Mouse (Mus musculus): Measurements from ENCODE around the gene Lhx5. TPM values are rescaled to one million over a fixed set of nuclear protein-coding genes. Genes with fewer than 3 reads are reported as not detected.
A peak's percentile ranks its signal among the peaks of the same experiment; 100 is the strongest.

The Lhx5 gene
- polyA plus RNA-seq, 1 experiment from 2014 or later: 50.7 TPM

GRCm38 (mm10) chr5:120454756-120455337 lies 23.3 kb downstream of the Lhx5 start:
- Histone ChIP-seq H3K27ac (peak overlapping the region; percentile 71), H3K36me3 (no peaks in the 10 kb centered on the region), H3K9me3 (no peaks in the 10 kb centered on the region), H3K9ac (peak overlapping the region; percentile 56; the same call in 1 of the 2 replicates), H3K4me3 (no peak overlapping the region), H3K27me3 (peaks cover 23% of the 10 kb centered on the region), H3K4me1 (replicated peaks) (peaks cover 13% of the 10 kb centered on the region; the same call in 1 of the 2 replicates), H3K4me2 (peak overlapping the region; percentile 4; the same call in 1 of the 2 replicates)
- ATAC-seq (ENCODE audit: low FRiP score): no peak
- WGBS: 66% methylated on average over 14 of the region's 14 CpGs

DNA sequence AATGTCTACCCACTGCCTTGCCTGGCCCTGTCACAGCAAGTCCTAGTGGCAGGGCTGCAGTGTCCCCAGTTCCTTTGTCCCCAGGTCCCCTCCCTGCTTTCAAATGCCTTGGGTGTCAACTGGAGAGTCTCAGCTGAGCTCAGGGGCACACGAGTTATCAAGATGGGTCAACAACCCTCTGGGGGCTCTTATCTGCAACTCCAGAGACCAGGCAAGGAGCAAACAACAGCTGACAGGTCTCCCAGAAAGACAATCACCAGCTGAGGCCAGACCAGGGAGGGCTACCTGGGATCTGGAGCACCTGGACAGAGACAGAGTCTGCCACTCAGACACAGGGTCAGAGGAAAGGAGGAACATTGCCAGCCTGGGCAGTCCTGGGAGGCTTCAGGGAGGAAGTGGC lies 24.8 kb downstream of the Lhx5 start:
- no peak overlapping the region for H3K27ac ChIP-seq
- no peak for ATAC-seq (ENCODE audit: low FRiP score)
- 40% methylated on average over 1 of the region's 1 CpGs for WGBS
- H3K4me2 ChIP-seq: no peak overlapping the region
- H3K9ac ChIP-seq: no peak overlapping the region
- peaks cover 13% of the 10 kb centered on the region; the same call in 1 of the 2 replicates for H3K4me1 ChIP-seq (replicated peaks)
- peaks cover 23% of the 10 kb centered on the region for H3K27me3 ChIP-seq
- no peaks in the 10 kb centered on the region for H3K36me3 ChIP-seq
- H3K9me3 ChIP-seq: no peaks in the 10 kb centered on the region
- no peak overlapping the region for H3K4me3 ChIP-seq

- Histone ChIP-seq H3K4me1 (replicated peaks) (peaks cover 13% of the 10 kb centered on the region; the same call in 1 of the 2 replicates), H3K27me3 (peaks cover 26% of the 10 kb centered on the region), H3K4me3 (no peak overlapping the region), H3K36me3 (no peaks in the 10 kb centered on the region), H3K9me3 (no peaks in the 10 kb centered on the region), H3K27ac (no peak overlapping the region), H3K9ac (no peak overlapping the region), H3K4me2 (no peak overlapping the region)
- WGBS: 56% methylated on average over 7 of the region's 7 CpGs
- no peak for ATAC-seq (ENCODE audit: low FRiP score)
These were observed 25.5 kb downstream of the Lhx5 start for GRCm38 (mm10) chr5:120456841-120457554.

DNA sequence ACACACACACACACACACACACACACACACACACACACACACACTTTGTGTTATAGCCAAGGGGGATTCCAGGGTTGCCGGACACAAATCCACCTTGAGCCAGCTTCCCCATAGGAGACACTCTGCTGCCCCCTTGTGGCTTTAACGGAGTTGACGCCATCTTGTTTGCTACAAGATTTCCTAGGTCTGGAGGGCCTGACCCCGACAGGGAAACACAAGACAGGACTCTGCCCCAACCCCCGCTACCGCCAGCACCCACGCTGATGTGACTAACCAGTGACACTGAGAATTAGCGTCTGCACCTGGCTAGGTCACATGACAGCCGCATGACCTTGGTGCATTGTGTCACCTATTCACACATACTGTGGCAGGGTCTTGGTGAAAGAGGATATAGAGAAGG lies 26.1 kb downstream of the Lhx5 start:
- Histone ChIP-seq H3K27ac (no peak overlapping the region), H3K27me3 (peaks cover 27% of the 10 kb centered on the region), H3K9me3 (no peaks in the 10 kb centered on the region), H3K4me2 (no peak overlapping the region), H3K9ac (no peak overlapping the region), H3K4me3 (no peak overlapping the region), H3K4me1 (replicated peaks) (peaks cover 13% of the 10 kb centered on the region; the same call in 1 of the 2 replicates), H3K36me3 (no peaks in the 10 kb centered on the region)
- WGBS: 4% methylated on average over 9 of the region's 9 CpGs
- no peak for ATAC-seq (ENCODE audit: low FRiP score)

DNA sequence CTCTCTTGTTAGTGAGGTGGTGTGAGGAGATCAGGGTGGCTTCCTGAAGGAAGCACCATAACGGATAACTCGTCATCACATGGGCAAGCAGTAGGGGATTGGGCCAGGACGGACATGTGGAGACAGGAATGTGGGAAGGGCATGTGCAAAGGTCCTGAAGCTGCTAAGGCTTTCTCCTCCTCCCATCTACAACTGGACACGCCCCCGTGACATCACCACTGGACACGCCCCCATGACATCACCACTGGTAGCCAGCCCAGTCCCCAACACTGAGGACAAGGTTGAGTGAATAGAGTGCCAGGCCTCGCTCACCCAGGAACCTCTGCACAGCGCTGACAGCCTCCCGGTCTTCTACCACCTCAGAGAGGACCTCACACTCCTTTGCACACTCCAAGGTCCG lies 27.6 kb downstream of the Lhx5 start:
- WGBS: 82% methylated on average over 10 of the region's 10 CpGs
- H3K9me3 ChIP-seq: no peaks in the 10 kb centered on the region
- H3K27ac ChIP-seq: no peak overlapping the region
- no peak overlapping the region for H3K9ac ChIP-seq
- H3K27me3 ChIP-seq: peaks cover 32% of the 10 kb centered on the region
- no peaks in the 10 kb centered on the region for H3K36me3 ChIP-seq
- ATAC-seq (ENCODE audit: low FRiP score): no peak
- H3K4me3 ChIP-seq: no peak overlapping the region
- H3K4me2 ChIP-seq: no peak overlapping the region
- peaks cover 10% of the 10 kb centered on the region; the same call in 1 of the 2 replicates for H3K4me1 ChIP-seq (replicated peaks)

DNA sequence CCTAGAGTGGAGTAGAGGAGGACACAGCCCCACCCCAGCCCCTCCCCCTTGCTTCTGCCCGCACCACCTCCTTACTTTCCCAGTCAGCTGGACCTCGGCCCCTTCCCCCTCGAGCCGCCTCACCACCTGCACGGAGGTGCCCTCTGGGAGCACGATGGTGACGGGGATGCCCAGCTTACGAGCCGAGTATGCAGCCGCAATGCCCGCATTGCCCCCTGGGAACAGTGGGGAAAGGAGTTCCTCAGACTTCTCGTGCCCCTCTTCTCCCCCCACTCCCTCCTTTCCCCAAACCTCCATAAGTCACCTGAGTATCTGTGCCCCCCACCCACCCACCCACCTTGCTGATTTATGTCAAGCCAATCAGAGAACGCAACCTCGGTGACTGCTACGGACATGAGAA lies 30.4 kb downstream of the Lhx5 start:
- Histone ChIP-seq H3K27me3 (peaks cover 20% of the 10 kb centered on the region), H3K27ac (no peak overlapping the region), H3K4me1 (replicated peaks) (peaks cover 3% of the 10 kb centered on the region; the same call in 1 of the 2 replicates), H3K4me2 (no peak overlapping the region), H3K36me3 (no peaks in the 10 kb centered on the region), H3K9ac (no peak overlapping the region), H3K9me3 (no peaks in the 10 kb centered on the region), H3K4me3 (no peak overlapping the region)
- no peak for ATAC-seq (ENCODE audit: low FRiP score)
- 74% methylated on average over 14 of the region's 15 CpGs for WGBS

DNA sequence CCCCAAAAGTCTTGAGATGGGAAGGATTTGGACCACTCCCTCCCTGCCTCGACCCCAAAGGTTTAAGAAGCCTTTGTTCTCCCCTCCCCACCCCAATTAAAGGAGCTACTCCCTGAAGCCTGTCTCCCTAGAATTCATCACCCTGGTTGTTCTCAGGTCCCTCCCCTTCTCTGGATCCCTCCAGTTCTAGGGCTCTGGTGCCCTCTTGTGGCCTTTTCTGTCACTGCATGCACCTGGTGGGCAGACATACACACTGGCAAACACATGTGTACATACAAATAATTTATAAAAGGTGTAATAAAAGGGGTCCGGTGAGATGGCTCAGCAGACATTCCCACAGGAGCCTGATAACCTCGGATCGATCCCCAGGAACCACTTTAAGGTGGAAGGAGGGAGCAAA lies 32.8 kb downstream of the Lhx5 start:
- WGBS: 87% methylated on average over 4 of the region's 4 CpGs
- ATAC-seq (ENCODE audit: low FRiP score): no peak
- Histone ChIP-seq H3K9ac (no peak overlapping the region), H3K4me2 (no peak overlapping the region), H3K4me3 (no peak overlapping the region), H3K4me1 (replicated peaks) (peaks cover 6% of the 10 kb centered on the region; the same call in 1 of the 2 replicates), H3K27me3 (peaks cover 18% of the 10 kb centered on the region), H3K9me3 (no peaks in the 10 kb centered on the region), H3K27ac (no peak overlapping the region), H3K36me3 (no peaks in the 10 kb centered on the region)

GRCm38 (mm10) chr5:120465062-120465461 lies 33.6 kb downstream of the Lhx5 start:
- H3K27me3 ChIP-seq: peaks cover 18% of the 10 kb centered on the region
- H3K27ac ChIP-seq: no peak overlapping the region
- H3K4me1 ChIP-seq (replicated peaks): peaks cover 6% of the 10 kb centered on the region; the same call in 1 of the 2 replicates
- ATAC-seq (ENCODE audit: low FRiP score): no peak
- no peaks in the 10 kb centered on the region for H3K9me3 ChIP-seq
- H3K4me2 ChIP-seq: no peak overlapping the region
- no peak overlapping the region for H3K9ac ChIP-seq
- 40% methylated on average over 5 of the region's 5 CpGs for WGBS
- H3K4me3 ChIP-seq: no peak overlapping the region
- no peaks in the 10 kb centered on the region for H3K36me3 ChIP-seq

- Histone ChIP-seq H3K4me1 (replicated peaks) (peaks cover 6% of the 10 kb centered on the region; the same call in 1 of the 2 replicates), H3K36me3 (no peaks in the 10 kb centered on the region), H3K4me2 (no peak overlapping the region), H3K27ac (no peak overlapping the region), H3K4me3 (no peak overlapping the region), H3K27me3 (peaks cover 14% of the 10 kb centered on the region), H3K9me3 (no peaks in the 10 kb centered on the region), H3K9ac (no peak overlapping the region)
- 79% methylated on average over 6 of the region's 6 CpGs for WGBS
- ATAC-seq (ENCODE audit: low FRiP score): no peak
These were observed 34.4 kb downstream of the Lhx5 start for GRCm38 (mm10) chr5:120465860-120466259.

DNA sequence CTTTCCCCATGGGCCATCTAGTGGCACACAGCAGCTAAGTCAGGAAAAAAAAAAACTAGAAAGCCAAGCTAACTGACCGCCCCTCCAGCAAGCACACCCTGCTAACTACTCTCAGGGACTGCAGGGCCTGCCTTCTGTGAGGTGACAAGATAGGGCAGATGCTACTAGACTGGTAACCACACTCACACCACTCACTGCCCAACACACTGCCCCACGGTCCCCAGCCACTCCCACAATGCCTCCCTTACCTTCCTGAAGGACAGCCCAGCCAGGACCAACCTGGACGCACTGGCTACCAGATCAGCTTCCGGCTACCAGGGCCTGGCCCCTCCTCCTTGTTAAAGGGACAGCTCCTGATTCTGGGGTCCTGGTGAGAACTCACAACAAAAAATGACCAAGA lies 35.5 kb downstream of the Lhx5 start:
- WGBS: 7% methylated on average over 4 of the region's 4 CpGs
- Histone ChIP-seq H3K27me3 (peaks cover 8% of the 10 kb centered on the region; the same call in 1 of the 2 replicates), H3K36me3 (no peaks in the 10 kb centered on the region), H3K4me2 (peak overlapping the region; percentile 37), H3K9me3 (no peaks in the 10 kb centered on the region), H3K9ac (peak overlapping the region; percentile 19; the same call in 1 of the 2 replicates), H3K4me1 (replicated peaks) (peaks cover 6% of the 10 kb centered on the region; the same call in 1 of the 2 replicates), H3K27ac (no peak overlapping the region), H3K4me3 (peak overlapping the region; percentile 17)
- ATAC-seq (ENCODE audit: low FRiP score): no peak

- Histone ChIP-seq H3K27ac (no peak overlapping the region), H3K4me3 (no peak overlapping the region), H3K27me3 (0 out of 2 replicates have a peak, but pooled peaks cover 2% of the 10 kb centered on the region), H3K9me3 (no peaks in the 10 kb centered on the region), H3K4me2 (no peak overlapping the region), H3K36me3 (no peaks in the 10 kb centered on the region), H3K4me1 (replicated peaks) (peaks cover 6% of the 10 kb centered on the region; the same call in 1 of the 2 replicates), H3K9ac (no peak overlapping the region)
- no peak for ATAC-seq (ENCODE audit: low FRiP score)
- WGBS: 90% methylated on average over 5 of the region's 5 CpGs
These were observed 36.8 kb downstream of the Lhx5 start for GRCm38 (mm10) chr5:120468336-120468735.

- Histone ChIP-seq H3K4me1 (replicated peaks) (peaks cover 6% of the 10 kb centered on the region; the same call in 1 of the 2 replicates), H3K27me3 (0 out of 2 replicates have a peak, but pooled peaks cover 2% of the 10 kb centered on the region), H3K9ac (no peak overlapping the region), H3K36me3 (no peaks in the 10 kb centered on the region), H3K4me3 (no peak overlapping the region), H3K4me2 (no peak overlapping the region), H3K9me3 (no peaks in the 10 kb centered on the region), H3K27ac (no peak overlapping the region)
- 93% methylated on average over 6 of the region's 6 CpGs for WGBS
- no peak for ATAC-seq (ENCODE audit: low FRiP score)
These were observed 37.3 kb downstream of the Lhx5 start for GRCm38 (mm10) chr5:120468830-120469229.

All from hindbrain, embryonic 13.5 days (tissue).